Mouse (Mus musculus): ENCODE data around the gene Ppp1r13b.
A peak's percentile ranks its signal among the peaks of the same experiment; 100 is the strongest.

The Ppp1r13b gene

GRCm38 (mm10) chr12:111827556-111827955 lies 80.4 kb downstream of the Ppp1r13b start:
- DNase-seq (ENCODE audit: low spot score) = no peak

- no peak for DNase-seq (ENCODE audit: low spot score)
Measured at GRCm38 (mm10) chr12:111821931-111822330, 86.0 kb downstream of the Ppp1r13b start.

- DNase-seq (ENCODE audit: low spot score) = no peak
Measured at GRCm38 (mm10) chr12:111820708-111821107, 87.2 kb downstream of the Ppp1r13b start.

- no peak for DNase-seq (ENCODE audit: low spot score)
Measured at GRCm38 (mm10) chr12:111819936-111820335, 88.0 kb downstream of the Ppp1r13b start.

- DNase-seq (ENCODE audit: low spot score) = no peak
Measured at GRCm38 (mm10) chr12:111817991-111818390, 89.9 kb downstream of the Ppp1r13b start.

- no peak for DNase-seq (ENCODE audit: low spot score)
Measured at GRCm38 (mm10) chr12:111816967-111817366, 90.9 kb downstream of the Ppp1r13b start.

- no peak for DNase-seq (ENCODE audit: low spot score)
Measured at GRCm38 (mm10) chr12:111816528-111816927, 91.4 kb downstream of the Ppp1r13b start.

- peak; percentile 25 for DNase-seq (ENCODE audit: low spot score)
Measured at GRCm38 (mm10) chr12:111814769-111815762, 92.8 kb downstream of the Ppp1r13b start.

GRCm38 (mm10) chr12:111813766-111814617 lies 93.9 kb downstream of the Ppp1r13b start, which contains the start of the genes Xrcc3 and Zfyve21:
Gene Xrcc3 (minus strand): TSS chr12:111813873.
Gene Zfyve21 (plus strand): TSS chr12:111814170.
- peak; percentile 99 for DNase-seq (ENCODE audit: low spot score)

GRCm38 (mm10) chr12:111813111-111813765 lies 94.7 kb downstream of the Ppp1r13b start:
- peak; percentile 27 for DNase-seq (ENCODE audit: low spot score)

GRCm38 (mm10) chr12:111812611-111813010 lies 95.3 kb downstream of the Ppp1r13b start:
- DNase-seq (ENCODE audit: low spot score) = no peak

- DNase-seq (ENCODE audit: low spot score) = no peak
Measured at GRCm38 (mm10) chr12:111812075-111812474, 95.8 kb downstream of the Ppp1r13b start.

- DNase-seq (ENCODE audit: low spot score) = peak; percentile 84
Measured at GRCm38 (mm10) chr12:111809762-111810161, 98.1 kb downstream of the Ppp1r13b start.

GRCm38 (mm10) chr12:111808775-111809174 lies 99.1 kb downstream of the Ppp1r13b start:
- DNase-seq (ENCODE audit: low spot score) = no peak

- DNase-seq (ENCODE audit: low spot score) = no peak
Measured at GRCm38 (mm10) chr12:111803538-111803937, 104.4 kb downstream of the Ppp1r13b start.

- DNase-seq (ENCODE audit: low spot score) = no peak
Measured at GRCm38 (mm10) chr12:111800459-111801183, 107.3 kb downstream of the Ppp1r13b start.

GRCm38 (mm10) chr12:111798493-111798892 lies 109.4 kb downstream of the Ppp1r13b start:
- DNase-seq (ENCODE audit: low spot score) = no peak

GRCm38 (mm10) chr12:111797251-111797650 lies 110.7 kb downstream of the Ppp1r13b start:
- no peak for DNase-seq (ENCODE audit: low spot score)

- no peak for DNase-seq (ENCODE audit: low spot score)
Measured at GRCm38 (mm10) chr12:111795180-111795895, 112.6 kb downstream of the Ppp1r13b start.

- no peak for DNase-seq (ENCODE audit: low spot score)
Measured at GRCm38 (mm10) chr12:111794526-111795179, 113.3 kb downstream of the Ppp1r13b start.

All from retina, embryonic 14.5 days (tissue).